Mouse (Mus musculus): ENCODE measurements around the gene Gm4922. TPM values are rescaled to one million over a fixed set of nuclear protein-coding genes. Genes with fewer than 3 reads are reported as not detected.

Gene Gm4922
- total RNA-seq, 2 experiments from 2014 or later = not detected

Other genes starting within 250 kb of the Gm4922 start
- gene Hebp2, start 240.7 kb downstream of the Gm4922 start, total RNA-seq (2021) = 1 to 10 TPM; 3.1 to 3.6 TPM
- 10 to 100 TPM; 79.3 to 80.2 TPM for gene Arfgef3, start 42.8 kb downstream of the Gm4922 start, total RNA-seq (2021)
- gene Perp, start 58.2 kb upstream of the Gm4922 start, total RNA-seq (2021) = 1 to 10 TPM; 4.5 to 4.6 TPM
- gene Tnfaip3, start 228.9 kb upstream of the Gm4922 start, total RNA-seq (2021) = 1 to 10 TPM; 5.0 to 5.9 TPM

Data from layer of hippocampus, postnatal 10 days (tissue).